13 mouse cellular contexts compared by ENCODE assay signal in the genomic region with DNA sequence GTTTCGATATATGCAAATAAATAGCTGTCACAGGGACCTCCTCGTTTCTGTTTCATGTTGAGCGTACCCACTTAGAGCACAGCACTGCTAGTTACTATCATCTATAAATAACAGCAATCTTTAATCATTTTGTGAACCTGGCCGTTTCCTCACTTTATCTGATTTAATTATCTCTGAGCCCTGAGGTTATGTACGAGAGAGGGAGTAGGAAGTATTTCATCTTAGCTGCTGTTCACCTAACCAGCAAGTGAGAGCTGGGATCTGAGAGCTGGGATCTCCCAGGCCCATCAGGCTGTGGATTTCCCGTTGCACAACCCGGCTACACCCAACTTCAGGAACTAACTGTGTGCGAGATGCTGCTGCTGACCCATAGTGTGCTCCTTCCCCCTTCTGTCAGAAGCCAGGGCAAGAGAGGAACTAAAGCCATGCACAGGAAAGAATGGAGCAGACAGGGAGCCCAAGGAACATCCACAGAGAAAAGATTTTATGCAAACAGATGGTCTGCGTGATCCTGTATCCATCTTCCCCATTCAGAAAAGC. TPM values are rescaled to one million over a fixed set of nuclear protein-coding genes. Genes with fewer than 3 reads are reported as not detected.
DNase-seq lines count a peak whose midpoint lies in the region; ATAC-seq and TF ChIP-seq lines count a peak whose summit lies in the region.
"Had no signal": no experiment of that assay in that cellular context is flagged by ENCODE, and none has a peak within 500 bp of the region (broad histone marks: within the 10 kb centered on the region; RNA-seq: fewer than 3 reads in every experiment).

No protein-coding gene starts in this region.

- peak; percentile 35 for DNase-seq in layer of hippocampus, adult 9-11 months
- DNase-seq in layer of hippocampus, adult 9-10 months (ENCODE audit: low spot score), result no peak
- no peak for DNase-seq in G1E (ENCODE audit: low spot score)
- no peak for DNase-seq in thymus, postnatal 0 days (ENCODE audit: low spot score)
- no peak for DNase-seq in gastrocnemius, adult 18-20 months (ENCODE audit: low spot score)
- DNase-seq in adrenal gland, adult 2 months, result no peak

- no peak for ATAC-seq in G1E (ENCODE audit: extremely low read depth, insufficient number of reproducible peaks, low FRiP score, poor library complexity, severe bottlenecking)
- ATAC-seq in megakaryocyte, adult 5-6 weeks (ENCODE audit: poor library complexity, severe bottlenecking), result peak; percentile 72

- no peak for TF ChIP-seq POLR2A in bone marrow macrophage, adult 2 months (IDR thresholded peaks at IDR 0.05; ENCODE audit: borderline replicate concordance, low read depth, low read length)

- no peaks in the 10 kb centered on the region; the same call in 1 of the 2 replicates for H3K27me3 ChIP-seq in G1E (ENCODE audit: insufficient read depth, low read length)

- no peaks in the 10 kb centered on the region for H3K9me3 ChIP-seq in G1E (replicated peaks)

- peak overlapping the region; percentile 7; the same call in 1 of the 2 replicates for H3K4me3 ChIP-seq in G1E (ENCODE audit: low read depth, low read length)
- H3K4me3 ChIP-seq in bone marrow macrophage, adult 2 months (ENCODE audit: insufficient read depth, low read length), result peak overlapping the region; percentile 4; the same call in 1 of the 2 replicates

- peaks cover 56% of the 10 kb centered on the region for H3K4me1 ChIP-seq in G1E (ENCODE audit: insufficient read depth, low read depth, low read length)
- H3K4me1 ChIP-seq in bone marrow macrophage, adult 2 months (ENCODE audit: control insufficient read depth, insufficient read depth, low read length), result peaks cover 55% of the 10 kb centered on the region

- no peak for TF ChIP-seq CTCF in G1E (IDR thresholded peaks at IDR 0.05; ENCODE audit: low read depth, low read length)
- TF ChIP-seq CTCF in bone marrow macrophage, adult 2 months (IDR thresholded peaks at IDR 0.05; ENCODE audit: low read depth, low read length), result no peak

- peak overlapping the region; percentile 69 for H3K27ac ChIP-seq in bone marrow macrophage, adult 2 months (ENCODE audit: insufficient read depth, low read depth, low read length)

- H3K36me3 ChIP-seq in G1E (replicated peaks), result no peaks in the 10 kb centered on the region

RNA-seq across cellular contexts. Expression of a gene that starts 44.5 kb away (rescaled TPM):
- not detected in 2 replicates for total RNA-seq in G1E (2014; fragmentation: Nextera tagmentation)
- total RNA-seq in G1E (2017), result 0.06 TPM in 1 of 2 replicates, not detected in the other
- polyA plus RNA-seq in G1E (2012), result not detected in 2 replicates
- not detected in 2 replicates for polyA plus RNA-seq in bone marrow macrophage, adult 2 months (2012; ENCODE audit: insufficient read depth, insufficient read length, missing spikeins)
- total RNA-seq in megakaryocyte, adult 5-6 weeks (2015), result not detected in 2 replicates
- not detected in 2 replicates for total RNA-seq in megakaryocyte, adult 5-6 weeks (2017)
- not detected in 2 replicates for polyA plus RNA-seq in thymus, postnatal 0 days (2015; fragmentation: Nextera tagmentation; extraction: Ambion mirVana)
- total RNA-seq in gastrocnemius, adult 18-20 months (2021), result not detected
- not detected for total RNA-seq in adrenal gland, adult 2 months (2021)
- not detected in 2 replicates for polyA plus RNA-seq in adrenal gland, adult 2 months (2012; rRNA removed)
- total RNA-seq: gastrocnemius, adult 8-10 months; heart, postnatal 14 days; left cerebral cortex, postnatal 4 days had no signal
- polyA plus RNA-seq: inflammation-experienced regulatory T-cells, adult 6 months; large intestine, adult 2 months had no signal
